Mouse (Mus musculus) heart, embryonic 16.5 days (tissue): ENCODE results near the gene Erfe. TPM values are rescaled to one million over a fixed set of nuclear protein-coding genes. Genes with fewer than 3 reads are reported as not detected.
A peak's percentile ranks its signal among the peaks of the same experiment; 100 is the strongest.

Source experiments
- ATAC-seq: fragments of 200-750 bp; cut with Nextera tagmentation; replicated peaks from 2 replicates; pipeline ENCODE4 v1.8.0; 2017; ENCODE audit warnings: moderate number of reproducible peaks; ENCODE audit not compliant: insufficient read depth, low FRiP score; ENCODE audit errors: extremely low read depth
- H3K27ac ChIP-seq: fragments of 300-500 bp; sonication (generic); 2 replicates; pipeline ENCODE4 v1.5.1; 2014; ENCODE audit warnings: mild to moderate bottlenecking, low read length, control low read depth, moderate library complexity
- H3K27me3 ChIP-seq: fragments of 300-500 bp; sonication (generic); 2 replicates; pipeline ENCODE4 v1.6.1; 2014; ENCODE audit warnings: low read length, mixed read lengths; ENCODE audit not compliant: control insufficient read depth, insufficient read depth
- H3K36me3 ChIP-seq: fragments of 300-500 bp; sonication (generic); 2 replicates; pipeline ENCODE4 v1.6.1; 2014; ENCODE audit not compliant: control insufficient read depth, insufficient read depth
- H3K4me1 ChIP-seq: fragments of 300-500 bp; sonication (generic); 2 replicates; pipeline ENCODE4 v1.6.1; 2014; ENCODE audit warnings: low read length, mixed read lengths; ENCODE audit not compliant: control insufficient read depth, insufficient read depth
- H3K4me2 ChIP-seq: fragments of 300-500 bp; sonication (generic); 2 replicates; pipeline ENCODE4 v1.6.1; 2014; ENCODE audit warnings: low read depth, mild to moderate bottlenecking, control low read depth, low read length
- H3K4me3 ChIP-seq: fragments of 300-500 bp; sonication (generic); 2 replicates; pipeline ENCODE4 v1.5.1; 2014; ENCODE audit warnings: mild to moderate bottlenecking, control low read depth, low read length
- H3K9ac ChIP-seq: fragments of 300-500 bp; sonication (generic); 2 replicates; pipeline ENCODE4 v1.6.1; 2014; ENCODE audit warnings: low read length, control low read depth
- H3K9me3 ChIP-seq: fragments of 300-500 bp; sonication (generic); replicated peaks from 2 replicates; pipeline ENCODE4 v1.6.1; 2016; ENCODE audit warnings: low read length; ENCODE audit not compliant: control insufficient read depth
- WGBS: fragments of 180-500 bp; shearing (Covaris S2); extraction: QIAGEN DNeasy Blood & Tissue Kit; methylation state at CpG from one replicate; pipeline ENCODE4 v1.1.7; 2014; 5-methylcytosine and 5-hydroxymethylcytosine counted together
- polyA plus RNA-seq: library from polyadenylated mRNA; unstranded; fragments of >200 nt; fragmentation: Nextera tagmentation; extraction: Ambion mirVana; gene quantifications from 2 replicates; pipeline ENCODE4 v1.2.1, GENCODE M21; 2015

Erfe gene
- polyA plus RNA-seq, 1 experiment from 2014 or later = 1.3 TPM

DNA sequence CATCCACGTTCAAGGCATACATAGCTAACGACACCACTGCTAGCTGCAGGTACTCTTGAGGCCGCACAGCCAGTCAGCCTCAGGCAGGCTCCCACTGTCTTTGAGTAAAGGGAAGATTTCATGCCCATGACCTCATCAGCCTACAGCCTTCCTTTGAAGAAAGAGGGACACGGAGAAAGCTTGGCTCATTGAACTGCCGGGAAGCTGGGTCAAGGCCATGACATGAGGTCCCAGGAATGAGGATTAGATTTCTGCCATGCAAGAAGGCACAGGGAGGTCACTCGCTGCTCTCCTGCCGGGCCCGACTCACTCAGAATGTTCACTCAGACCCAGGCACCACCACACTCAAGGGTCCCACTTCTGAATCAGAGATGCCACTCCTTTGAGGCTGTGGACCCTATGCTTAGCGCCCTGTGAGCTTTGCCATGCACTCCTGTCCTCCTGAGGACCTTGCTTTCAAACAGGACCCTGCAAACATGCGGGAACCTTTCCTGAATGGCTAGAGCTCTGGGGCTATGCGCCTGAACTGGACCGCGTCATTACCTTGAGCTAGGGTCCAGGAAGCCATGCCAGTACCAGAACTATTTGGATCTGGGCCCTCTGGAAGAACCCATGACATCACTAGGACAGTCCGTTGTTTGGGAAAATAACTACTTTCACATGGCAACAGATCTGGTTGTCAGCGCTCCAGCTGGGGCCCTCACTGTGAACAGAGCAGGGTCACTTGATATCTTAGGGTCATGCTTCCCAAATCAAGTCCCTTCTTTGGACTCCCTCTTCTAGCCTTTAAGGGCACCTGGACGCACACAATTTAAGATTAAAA is 1.2 kb upstream of the Erfe start:
- Histone ChIP-seq H3K27ac (no peak overlapping the region), H3K9me3 (peaks cover 10% of the 10 kb centered on the region), H3K36me3 (peaks cover 18% of the 10 kb centered on the region), H3K4me1 (peaks cover 4% of the 10 kb centered on the region; the same call in 1 of the 2 replicates), H3K4me3 (no peak overlapping the region), H3K27me3 (no peaks in the 10 kb centered on the region), H3K9ac (no peak overlapping the region), H3K4me2 (no peak overlapping the region)
- no peak for ATAC-seq
- WGBS = 84% methylated on average over 16 of the region's 16 CpGs

DNA sequence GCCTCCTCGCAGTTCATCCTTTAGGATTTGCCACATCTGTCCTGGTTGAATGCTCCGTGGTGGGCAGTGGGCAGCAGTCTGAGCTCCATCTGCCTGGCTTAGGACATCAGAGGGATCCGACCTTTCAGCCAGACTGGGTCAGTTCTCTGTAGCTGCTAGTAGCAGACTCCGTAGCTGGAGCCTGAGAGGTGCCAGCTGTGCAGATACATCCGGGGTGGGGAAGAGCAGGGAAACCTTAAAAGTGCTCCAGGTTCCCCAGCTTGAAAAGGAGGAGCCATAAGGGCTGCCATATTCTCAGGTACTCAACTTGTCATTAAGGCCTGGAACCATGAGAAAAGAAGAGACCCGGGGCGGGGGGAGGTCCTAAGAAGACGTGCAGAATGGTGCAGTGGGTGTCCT is 415 bp upstream of the Erfe start:
- H3K4me1 ChIP-seq = peaks cover 4% of the 10 kb centered on the region; the same call in 1 of the 2 replicates
- peaks cover 18% of the 10 kb centered on the region for H3K36me3 ChIP-seq
- H3K4me2 ChIP-seq = peak overlapping the region; percentile 95
- peaks cover 10% of the 10 kb centered on the region for H3K9me3 ChIP-seq
- no peak overlapping the region for H3K27ac ChIP-seq
- WGBS = 29% methylated on average over 8 of the region's 8 CpGs
- no peaks in the 10 kb centered on the region for H3K27me3 ChIP-seq
- peak overlapping the region; percentile 59 for H3K4me3 ChIP-seq
- H3K9ac ChIP-seq = peak overlapping the region; percentile 78
- no peak for ATAC-seq

DNA sequence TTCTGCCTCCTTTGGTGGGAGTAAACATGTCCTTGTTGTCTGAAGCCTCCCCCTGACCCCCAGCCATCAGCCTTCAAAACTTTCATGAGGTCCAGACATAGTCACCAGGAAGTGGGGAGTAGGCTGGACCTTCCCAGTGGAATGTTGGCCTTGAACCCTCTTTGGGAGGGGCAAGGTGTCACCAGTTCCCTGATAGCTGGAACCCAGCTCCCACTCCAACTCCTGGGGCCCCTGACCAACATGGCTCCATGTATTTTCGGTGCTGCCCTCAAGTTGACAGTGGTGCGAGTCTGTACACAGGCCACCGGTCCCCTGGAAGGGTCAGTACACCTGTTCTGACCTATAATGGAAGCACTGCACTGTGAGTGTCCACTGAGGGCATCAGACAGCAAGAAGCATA is 1.1 kb downstream of the Erfe start:
- Histone ChIP-seq H3K9me3 (peaks cover 9% of the 10 kb centered on the region), H3K4me3 (no peak overlapping the region), H3K36me3 (peaks cover 13% of the 10 kb centered on the region), H3K9ac (no peak overlapping the region), H3K4me2 (no peak overlapping the region), H3K4me1 (peaks cover 4% of the 10 kb centered on the region; the same call in 1 of the 2 replicates), H3K27ac (no peak overlapping the region), H3K27me3 (no peaks in the 10 kb centered on the region)
- WGBS = 97% methylated on average over 3 of the region's 3 CpGs
- no peak for ATAC-seq

GRCm38 (mm10) chr1:91369408-91369807 is 3.2 kb downstream of the Erfe start:
- H3K36me3 ChIP-seq = peaks cover 28% of the 10 kb centered on the region
- ATAC-seq = no peak
- H3K4me1 ChIP-seq = peaks cover 4% of the 10 kb centered on the region; the same call in 1 of the 2 replicates
- no peak overlapping the region for H3K9ac ChIP-seq
- H3K27me3 ChIP-seq = no peaks in the 10 kb centered on the region
- 78% methylated on average over 4 of the region's 4 CpGs for WGBS
- no peak overlapping the region for H3K4me2 ChIP-seq
- peaks cover 1% of the 10 kb centered on the region; the same call in 1 of the 2 replicates for H3K9me3 ChIP-seq
- no peak overlapping the region for H3K4me3 ChIP-seq
- no peak overlapping the region for H3K27ac ChIP-seq

GRCm38 (mm10) chr1:91370055-91370454 is 3.8 kb downstream of the Erfe start:
- H3K4me2 ChIP-seq = no peak overlapping the region
- H3K4me1 ChIP-seq = peaks cover 4% of the 10 kb centered on the region; the same call in 1 of the 2 replicates
- no peak overlapping the region for H3K27ac ChIP-seq
- H3K4me3 ChIP-seq = no peak overlapping the region
- H3K27me3 ChIP-seq = no peaks in the 10 kb centered on the region
- peaks cover 34% of the 10 kb centered on the region for H3K36me3 ChIP-seq
- WGBS = 79% methylated on average over 23 of the region's 23 CpGs
- H3K9ac ChIP-seq = no peak overlapping the region
- H3K9me3 ChIP-seq = no peaks in the 10 kb centered on the region
- no peak for ATAC-seq

GRCm38 (mm10) chr1:91373414-91373835 is 7.2 kb downstream of the Erfe start:
- ATAC-seq = no peak
- Histone ChIP-seq H3K4me1 (peaks cover 5% of the 10 kb centered on the region), H3K9ac (no peak overlapping the region), H3K4me3 (no peak overlapping the region), H3K27ac (no peak overlapping the region), H3K4me2 (no peak overlapping the region), H3K27me3 (no peaks in the 10 kb centered on the region), H3K36me3 (peaks cover 60% of the 10 kb centered on the region), H3K9me3 (no peaks in the 10 kb centered on the region)
- WGBS = 92% methylated on average over 6 of the region's 6 CpGs

GRCm38 (mm10) chr1:91380453-91381090 is 14.3 kb downstream of the Erfe start:
- no peak overlapping the region for H3K4me2 ChIP-seq
- 57% methylated on average over 7 of the region's 7 CpGs for WGBS
- H3K27ac ChIP-seq = no peak overlapping the region
- no peaks in the 10 kb centered on the region for H3K27me3 ChIP-seq
- ATAC-seq = no peak; the same call in 1 of the 2 replicates
- H3K9me3 ChIP-seq = no peaks in the 10 kb centered on the region
- peaks cover 13% of the 10 kb centered on the region for H3K4me1 ChIP-seq
- H3K36me3 ChIP-seq = peaks cover 76% of the 10 kb centered on the region
- H3K9ac ChIP-seq = no peak overlapping the region
- H3K4me3 ChIP-seq = no peak overlapping the region

DNA sequence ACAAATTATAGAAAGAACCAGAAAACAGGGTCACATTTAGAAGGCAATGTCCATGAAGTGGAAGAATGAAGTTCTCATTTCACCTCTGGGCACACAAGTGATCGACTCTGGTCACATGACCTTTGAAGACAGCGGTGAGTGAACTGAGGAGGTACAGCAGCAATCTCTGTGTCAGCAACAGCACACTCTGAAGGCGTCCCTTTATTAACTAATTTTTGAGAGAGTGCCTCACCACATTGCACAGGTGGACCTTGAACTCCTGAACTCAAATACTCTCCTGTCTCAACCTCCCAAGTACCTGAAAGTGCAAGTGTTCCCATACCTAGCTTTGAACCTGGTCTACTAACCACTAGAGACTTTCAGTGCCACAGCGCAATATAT is 14.9 kb downstream of the Erfe start:
- 90% methylated on average over 4 of the region's 4 CpGs for whole genome bisulfite sequencing
- no peak overlapping the region for H3K27ac ChIP-seq

DNA sequence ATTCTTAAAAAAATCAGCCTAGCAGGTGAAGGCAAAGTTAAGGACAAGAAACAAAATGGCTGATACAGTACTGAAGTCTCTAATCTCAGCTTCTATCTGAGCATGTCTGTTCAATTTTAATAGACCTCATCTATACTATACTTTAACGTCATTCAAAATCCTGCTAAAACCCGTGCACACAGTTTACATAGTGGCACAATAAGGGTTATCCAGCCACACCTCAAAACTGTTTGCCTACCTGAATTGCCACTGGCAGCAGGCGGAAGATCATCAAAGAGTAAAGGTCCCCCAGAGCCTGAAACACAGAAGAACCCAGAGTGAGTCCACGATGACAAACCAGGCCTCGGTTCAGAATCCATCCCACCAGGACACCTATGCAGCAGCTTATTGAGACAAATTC is 24.1 kb downstream of the Erfe start:
- H3K9me3 ChIP-seq = no peaks in the 10 kb centered on the region

More for the DNA sequence above, 14.9 kb downstream of the Erfe start:
- H3K9ac ChIP-seq = no peak overlapping the region
- no peak for ATAC-seq
- H3K4me3 ChIP-seq = no peak overlapping the region
- no peak overlapping the region for H3K4me2 ChIP-seq
- peaks cover 13% of the 10 kb centered on the region for H3K4me1 ChIP-seq
- H3K36me3 ChIP-seq = peaks cover 73% of the 10 kb centered on the region
- no peaks in the 10 kb centered on the region for H3K9me3 ChIP-seq
- H3K27me3 ChIP-seq = no peaks in the 10 kb centered on the region

More for the DNA sequence above, 24.1 kb downstream of the Erfe start:
- no peak for ATAC-seq
- Histone ChIP-seq H3K4me1 (0 out of 2 replicates have a peak, but pooled peaks cover 2% of the 10 kb centered on the region), H3K27ac (no peak overlapping the region), H3K36me3 (peaks cover 48% of the 10 kb centered on the region), H3K27me3 (no peaks in the 10 kb centered on the region), H3K4me3 (no peak overlapping the region), H3K9ac (no peak overlapping the region), H3K4me2 (no peak overlapping the region)
- 90% methylated on average over 5 of the region's 5 CpGs for WGBS
